Mouse (Mus musculus) CH12.LX (cell line): Measurements from ENCODE around the gene Slc24a2. TPM values are rescaled to one million over a fixed set of nuclear protein-coding genes. Genes with fewer than 3 reads are reported as not detected.

Experiments
- DNase-seq: peaks from one replicate; pipeline ENCODE4 v3.0.0-alpha.2; 2013; ENCODE audit errors: extremely low read depth
- H3K27ac ChIP-seq: 2 replicates; pipeline ENCODE4 v1.5.1; 2012; ENCODE audit warnings: low read depth, mild to moderate bottlenecking, control low read depth, moderate library complexity; ENCODE audit not compliant: insufficient read depth
- H3K27me3 ChIP-seq: replicated peaks from 2 replicates; pipeline ENCODE3; 2012; ENCODE audit warnings: inconsistent platforms
- H3K36me3 ChIP-seq, 2 experiments: replicated peaks in 1 of 2; 2 replicates each; pipeline versions ENCODE3 to v1.6.1; 2012; ENCODE audit warnings: inconsistent platforms in 1 of 2, low read length in 1 of 2, mild to moderate bottlenecking in 1 of 2, mixed read lengths in 1 of 2, moderate library complexity in 1 of 2; ENCODE audit not compliant: control insufficient read depth in 1 of 2, insufficient read depth in 1 of 2
- H3K4me1 ChIP-seq, 2 experiments: 2 replicates each; pipeline ENCODE4 v1.6.1; 2012; ENCODE audit warnings: inconsistent platforms in 1 of 2, moderate library complexity in 1 of 2; ENCODE audit not compliant: insufficient read depth in 2 of 2, control insufficient read depth in 1 of 2
- H3K4me2 ChIP-seq: 2 replicates; pipeline ENCODE4 v1.6.1; 2012; ENCODE audit warnings: low read depth, mild to moderate bottlenecking, control low read depth; ENCODE audit not compliant: poor library complexity, insufficient read depth, severe bottlenecking
- H3K4me3 ChIP-seq, 3 experiments: fragments of 150-350 bp in 1 of 3; sonication (generic) in 1 of 3; replicated peaks in 1 of 3; 2 replicates each; pipeline versions ENCODE3 to v1.5.1; 2011 to 2012; ENCODE audit warnings: low read depth in 2 of 3, low read length in 2 of 3, mild to moderate bottlenecking in 2 of 3, moderate library complexity in 2 of 3, control low read depth in 1 of 3, improper control_type of control experiment in 1 of 3, inconsistent platforms in 1 of 3, mixed read lengths in 1 of 3; ENCODE audit not compliant: poor library complexity in 1 of 3
- H3K79me2 ChIP-seq: replicated peaks from 2 replicates; pipeline ENCODE4 v1.6.1; 2012; ENCODE audit warnings: mild to moderate bottlenecking, moderate library complexity; ENCODE audit not compliant: control insufficient read depth, poor library complexity, insufficient read depth, severe bottlenecking; ENCODE audit errors: extremely low read depth
- H3K9ac ChIP-seq: 2 replicates; pipeline ENCODE4 v1.6.1; 2012; ENCODE audit warnings: low read depth, mild to moderate bottlenecking, control low read depth, moderate library complexity; ENCODE audit not compliant: insufficient read depth
- H3K9me3 ChIP-seq: replicated peaks from 2 replicates; pipeline ENCODE3; 2012; ENCODE audit warnings: low read length, inconsistent platforms, mixed read lengths
- BHLHE40 ChIP-seq: IDR thresholded peaks from 2 replicates; pipeline ENCODE4 v1.6.1; 2011; ENCODE audit warnings: mild to moderate bottlenecking, low read depth, low read length, improper control_type of control experiment
- CHD1 ChIP-seq: IDR thresholded peaks from 2 replicates; pipeline ENCODE4 v1.6.1; 2012; ENCODE audit warnings: low read depth, low read length, improper control_type of control experiment, inconsistent platforms
- CTCF ChIP-seq, 2 experiments: IDR thresholded peaks in 1 of 2; conservative IDR thresholded peaks in 1 of 2; 2 replicates each; pipeline ENCODE4 v1.5.1; 2011 to 2012; ENCODE audit warnings: low read depth in 2 of 2, low read length in 2 of 2, improper control_type of control experiment in 1 of 2, inconsistent platforms in 1 of 2, mild to moderate bottlenecking in 1 of 2, moderate library complexity in 1 of 2
- E2F4 ChIP-seq: IDR thresholded peaks from 2 replicates; pipeline ENCODE4 v1.6.1; 2011; ENCODE audit warnings: low read depth, low read length, improper control_type of control experiment; ENCODE audit not compliant: insufficient replicate concordance
- ELF1 ChIP-seq: IDR thresholded peaks from 2 replicates; pipeline ENCODE4 v1.6.1; 2014; ENCODE audit warnings: low read depth, mild to moderate bottlenecking, inconsistent platforms, low read length, improper control_type of control experiment
- GABPA ChIP-seq: IDR thresholded peaks from 2 replicates; pipeline ENCODE4 v1.6.1; 2012; ENCODE audit warnings: low read depth, low read length, improper control_type of control experiment, inconsistent platforms; ENCODE audit not compliant: insufficient replicate concordance
- JUN ChIP-seq: IDR thresholded peaks from 2 replicates; pipeline ENCODE4 v1.6.1; 2011; ENCODE audit warnings: low read depth, mild to moderate bottlenecking, low read length, improper control_type of control experiment, moderate library complexity; ENCODE audit not compliant: insufficient read depth
- MAFK ChIP-seq: IDR thresholded peaks from 2 replicates; pipeline ENCODE4 v1.6.1; 2011; ENCODE audit warnings: low read length, improper control_type of control experiment; ENCODE audit not compliant: insufficient replicate concordance
- MAZ ChIP-seq: IDR thresholded peaks from 2 replicates; pipeline ENCODE4 v1.6.1; 2012; ENCODE audit warnings: low read depth, mild to moderate bottlenecking, inconsistent platforms, low read length, improper control_type of control experiment, moderate library complexity
- POLR2A ChIP-seq: IDR thresholded peaks from 2 replicates; pipeline ENCODE4 v1.6.1; 2011; ENCODE audit warnings: low read depth, mild to moderate bottlenecking, improper control_type of control experiment, low read length
- POLR2AphosphoS2 ChIP-seq: IDR thresholded peaks from 2 replicates; pipeline ENCODE4 v1.6.1; 2011; ENCODE audit warnings: low read depth, low read length, improper control_type of control experiment
- RAD21 ChIP-seq: IDR thresholded peaks from 2 replicates; pipeline ENCODE4 v1.6.1; 2011; ENCODE audit warnings: low read depth, mild to moderate bottlenecking, low read length, improper control_type of control experiment, moderate library complexity
- SIN3A ChIP-seq: IDR thresholded peaks from 2 replicates; pipeline ENCODE4 v1.6.1; 2012; ENCODE audit warnings: low read length, improper control_type of control experiment, inconsistent platforms
- TBP ChIP-seq: conservative IDR thresholded peaks from 2 replicates; pipeline ENCODE4 v1.6.1; 2011; ENCODE audit warnings: low read depth, low read length, improper control_type of control experiment
- ZC3H11A ChIP-seq: IDR thresholded peaks from 2 replicates; pipeline ENCODE4 v1.6.1; 2012; ENCODE audit warnings: low read depth, mild to moderate bottlenecking, inconsistent platforms, low read length, improper control_type of control experiment
- ZKSCAN1 ChIP-seq: IDR thresholded peaks from 2 replicates; pipeline ENCODE4 v1.6.1; 2012; ENCODE audit warnings: low read depth, inconsistent platforms, low read length, improper control_type of control experiment, borderline replicate concordance
- dilution Hi-C: fragments of 300-500 bp; cut with MboI; formaldehyde crosslinking; loops from 2 replicates; pipeline ENCODE4 v1.14.3; 2020; ENCODE audit warnings: low sequenced_read_pairs; ENCODE audit not compliant: extremely low pct_unique_long_range_greater_than_20kb, extremely low pct_ligation_motif_present
- in situ Hi-C: fragments of 300-500 bp; cut with MboI; formaldehyde crosslinking; loops from 3 replicates; pipeline ENCODE4 v1.14.3; 2019; ENCODE audit warnings: low sequenced_read_pairs, low pct_ligation_motif_present, low pct_unique_long_range_greater_than_20kb, mixed read lengths
- polyA plus RNA-seq: library from polyadenylated mRNA; unstranded; fragments of >175 nt; gene quantifications from 2 replicates; pipeline ENCODE4 v1.2.1, GENCODE M21; 2012; ENCODE audit warnings: low read depth; ENCODE audit not compliant: insufficient read length
- total RNA-seq, 2 experiments: library from RNA; depleted of rRNA; stranded (reverse); fragments of 300-350 nt in 1 of 2; fragments of >200 nt in 1 of 2; gene quantifications; 2 replicates each; pipeline ENCODE4 v1.2.3; 2012 to 2014

Gene Slc24a2
- total and polyA plus RNA-seq, 3 experiments, result not detected

DNA sequence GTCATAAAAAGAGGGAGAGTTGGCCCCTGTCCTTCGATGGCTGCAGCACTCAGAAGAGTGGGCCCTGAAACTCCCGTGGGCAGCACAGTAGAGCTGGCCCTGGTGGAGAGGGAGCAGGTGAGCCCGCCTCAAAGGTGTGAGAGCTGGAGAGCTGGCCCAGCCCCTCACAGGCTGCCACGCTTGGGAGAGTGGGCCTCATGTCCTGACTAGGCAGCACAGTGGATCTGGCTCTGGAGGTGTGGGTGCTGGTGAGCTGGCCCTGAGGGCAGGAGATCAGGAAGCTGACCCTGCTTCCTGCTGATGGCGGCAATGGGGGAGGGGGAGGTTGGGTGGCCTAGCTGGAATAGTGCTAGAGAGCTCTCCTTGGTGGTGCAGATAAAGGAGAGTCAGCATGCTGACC is 129.3 kb downstream of the Slc24a2 start:
- no peak for TF ChIP-seq POLR2AphosphoS2
- TF ChIP-seq TBP, result no peak
- TF ChIP-seq MAZ, result no peak
- TF ChIP-seq BHLHE40, result no peak
- TF ChIP-seq MAFK, result no peak
- TF ChIP-seq ELF1, result no peak
- no peak for TF ChIP-seq CTCF (conservative IDR thresholded peaks at IDR 0.05 in 1 of 2, IDR thresholded peaks at IDR 0.05 in 1 of 2; ENCODE audit: low read depth in 2 of 2, low read length in 2 of 2)
- no peak for TF ChIP-seq CHD1
- TF ChIP-seq GABPA, result no peak
- TF ChIP-seq POLR2A, result no peak
- no peak for TF ChIP-seq E2F4
- no peak for TF ChIP-seq ZKSCAN1
- TF ChIP-seq, all 38 proteins: peak for 0
- Histone ChIP-seq H3K79me2 (no peaks in the 10 kb centered on the region), H3K4me2 (no peak overlapping the region), H3K36me3 (no peaks in the 10 kb centered on the region), H3K27me3 (no peaks in the 10 kb centered on the region), H3K27ac (no peak overlapping the region), H3K9ac (no peak overlapping the region), H3K9me3 (no peaks in the 10 kb centered on the region), H3K4me3 (no peak overlapping the region), H3K4me1 (peaks cover 3 to 8% of the 10 kb centered on the region in 2 experiments; a peak in 3 of 4 replicates)
- DNase-seq, result no peak
- dilution Hi-C loops, result no loop called here
- in situ Hi-C loops, result no loop called here

DNA sequence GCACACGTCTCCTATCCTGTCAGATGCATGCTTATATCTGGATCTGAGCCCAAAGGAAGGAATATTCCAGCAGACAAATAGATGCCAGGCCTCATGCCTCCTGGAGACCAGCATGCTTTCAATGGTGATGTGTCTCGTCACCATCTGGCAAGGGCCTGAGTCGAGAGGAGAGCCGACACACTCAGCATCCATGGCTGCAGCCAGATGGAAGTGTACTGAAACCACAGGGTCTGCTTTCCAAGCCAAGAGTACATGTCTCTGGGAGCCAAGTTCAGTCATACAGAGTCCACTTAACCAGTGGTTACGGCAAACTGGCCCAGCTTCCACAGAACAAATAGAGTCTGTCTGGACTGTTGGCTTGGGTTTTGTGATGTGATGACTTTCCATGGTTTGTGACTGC is 134.1 kb downstream of the Slc24a2 start:
- H3K4me3 ChIP-seq, result no peak overlapping the region
- dilution Hi-C loops, result no loop called here
- no peak for TF ChIP-seq CHD1
- TF ChIP-seq ZC3H11A, result no peak

DNA sequence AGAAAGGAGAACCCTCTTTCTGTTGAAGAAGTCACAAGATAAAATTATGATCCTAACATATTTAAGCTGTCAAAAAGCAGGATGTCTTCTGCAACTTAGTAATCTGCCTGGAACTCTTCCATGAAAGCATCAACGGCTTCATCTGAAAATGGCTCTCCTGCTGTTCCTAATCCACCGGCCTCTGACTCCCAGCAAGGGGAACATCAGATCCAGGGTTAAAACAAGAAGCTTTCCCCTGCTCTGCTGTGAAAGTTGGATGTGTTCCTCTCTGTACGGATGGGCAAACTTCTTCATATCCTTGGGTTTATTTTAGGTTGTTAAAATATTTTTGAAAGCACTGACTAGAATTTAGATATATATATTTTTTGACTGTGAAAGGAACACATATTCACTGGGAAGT is 136.7 kb downstream of the Slc24a2 start:
- DNase-seq, result no peak
- H3K4me3 ChIP-seq, result no peak overlapping the region
- no peaks in the 10 kb centered on the region for H3K36me3 ChIP-seq
- no peak overlapping the region for H3K4me2 ChIP-seq
- H3K79me2 ChIP-seq, result no peaks in the 10 kb centered on the region
- H3K9me3 ChIP-seq, result no peaks in the 10 kb centered on the region
- no peaks in the 10 kb centered on the region for H3K27me3 ChIP-seq
- in situ Hi-C loops (no loop called here), dilution Hi-C loops (no loop called here)
- H3K4me1 ChIP-seq, result peaks cover 3 to 15% of the 10 kb centered on the region in 2 experiments; a peak in 3 of 4 replicates
- H3K9ac ChIP-seq, result no peak overlapping the region
- TF ChIP-seq JUN, result no peak
- no peak for TF ChIP-seq RAD21
- no peak for TF ChIP-seq SIN3A
- H3K27ac ChIP-seq, result no peak overlapping the region

More for the DNA sequence above, 134.1 kb downstream of the Slc24a2 start:
- no peaks in the 10 kb centered on the region for H3K27me3 ChIP-seq
- no peaks in the 10 kb centered on the region for H3K36me3 ChIP-seq
- no peaks in the 10 kb centered on the region for H3K79me2 ChIP-seq
- DNase-seq, result no peak
- in situ Hi-C loops, result no loop called here
- H3K4me1 ChIP-seq, result peaks cover 3 to 8% of the 10 kb centered on the region in 2 experiments; a peak in 3 of 4 replicates
- no peak overlapping the region for H3K9ac ChIP-seq
- H3K4me2 ChIP-seq, result no peak overlapping the region
- no peak overlapping the region for H3K27ac ChIP-seq
- no peaks in the 10 kb centered on the region for H3K9me3 ChIP-seq
